Mouse (Mus musculus) ZHBTc4 (cell line): Measurements from ENCODE around the gene Vps52.
A peak's percentile ranks its signal among the peaks of the same experiment; 100 is the strongest.
"Not testable (repeated sequence)": the region's sequence is repeated elsewhere in the genome, so short reads cannot be mapped to it uniquely, and the experiment has no call there.

ENCODE experiments used
- DNase-seq: peaks from one replicate; pipeline ENCODE4 v3.0.0-alpha.2; 2011; ENCODE audit warnings: low read depth, low spot score

Gene Vps52

GRCm38 (mm10) chr17:33941381-33941780 is 14.2 kb upstream of the Vps52 start:
- DNase-seq: no peak

- peak; percentile 17 for DNase-seq
These were observed 12.2 kb upstream of the Vps52 start for GRCm38 (mm10) chr17:33943454-33943853.

- no peak for DNase-seq
These were observed 8.1 kb upstream of the Vps52 start for GRCm38 (mm10) chr17:33947430-33948089.

GRCm38 (mm10) chr17:33948090-33948904 is 7.3 kb upstream of the Vps52 start:
- DNase-seq: no peak

- no peak for DNase-seq
These were observed 6.6 kb upstream of the Vps52 start for GRCm38 (mm10) chr17:33948905-33949537.

- DNase-seq: peak; percentile 22
These were observed 5.4 kb upstream of the Vps52 start for GRCm38 (mm10) chr17:33950131-33950625.

- DNase-seq: peak; percentile 96
These were observed 4.3 kb upstream of the Vps52 start, which contains the start of gene B3galt4 for GRCm38 (mm10) chr17:33951021-33951946. Gene B3galt4, minus strand, starts transcription at chr17:33951488.

- not testable (repeated sequence) for DNase-seq
These were observed 3.6 kb upstream of the Vps52 start for GRCm38 (mm10) chr17:33952015-33952414.

GRCm38 (mm10) chr17:33952879-33953278 is 2.7 kb upstream of the Vps52 start:
- peak; percentile 32 for DNase-seq

GRCm38 (mm10) chr17:33953310-33953709 is 2.3 kb upstream of the Vps52 start:
- peak; percentile 21 for DNase-seq

GRCm38 (mm10) chr17:33953961-33954565 is 1.5 kb upstream of the Vps52 start:
- peak; percentile 26 for DNase-seq

- peak; percentile 32 for DNase-seq
These were observed 712 bp upstream of the Vps52 start for GRCm38 (mm10) chr17:33954646-33955554.

- no peak for DNase-seq
These were observed 724 bp downstream of the Vps52 start for GRCm38 (mm10) chr17:33956336-33956735.

GRCm38 (mm10) chr17:33957493-33957892 is 1.9 kb downstream of the Vps52 start:
- DNase-seq: no peak

GRCm38 (mm10) chr17:33958451-33958850 is 2.8 kb downstream of the Vps52 start:
- DNase-seq: no peak

- DNase-seq: no peak
These were observed 3.5 kb downstream of the Vps52 start for GRCm38 (mm10) chr17:33959135-33959534.

- DNase-seq: no peak
These were observed 4.3 kb downstream of the Vps52 start for GRCm38 (mm10) chr17:33959948-33960347.

- no peak for DNase-seq
These were observed 7.3 kb downstream of the Vps52 start for GRCm38 (mm10) chr17:33962876-33963275.

- DNase-seq: no peak
These were observed 9.7 kb downstream of the Vps52 start for GRCm38 (mm10) chr17:33965082-33965845.
